Mouse (Mus musculus): ENCODE data around the gene Syt16. TPM values are rescaled to one million over a fixed set of nuclear protein-coding genes. Genes with fewer than 3 reads are reported as not detected.

Syt16 gene
- polyA plus RNA-seq, 2 experiments = 0.04 TPM; not detected in 1

- WGBS (ENCODE audit: insufficient replicate concordance) = 57% methylated on average over 5 of the region's 5 CpGs
- no peaks in the 10 kb centered on the region for H3K4me1 ChIP-seq (replicated peaks; ENCODE audit: control insufficient read depth in 2 of 2, insufficient read depth in 2 of 2, low read length in 1 of 2)
- H3K9ac ChIP-seq (replicated peaks) = no peak overlapping the region
- H3K36me3 ChIP-seq (replicated peaks; ENCODE audit: control insufficient read depth, insufficient read depth, low read depth) = no peaks in the 10 kb centered on the region
- TF ChIP-seq EP300 (IDR thresholded peaks at IDR 0.05; ENCODE audit: low read depth) = no peak
- TF ChIP-seq CTCF (IDR thresholded peaks at IDR 0.05; ENCODE audit: low read depth) = no peak
- H3K9me3 ChIP-seq (ENCODE audit: control insufficient read depth, low read length) = no peaks in the 10 kb centered on the region
- H3K4me3 ChIP-seq (ENCODE audit: insufficient read depth in 1 of 2, low read depth in 2 of 2, low read length in 2 of 2) = no peak overlapping the region
- ATAC-seq (ENCODE audit: insufficient read depth) (no peak), DNase-seq (ENCODE audit: low read depth in 3 of 3, low spot score in 3 of 3) (no peak)
- no peak overlapping the region for H3K27ac ChIP-seq
- no peaks in the 10 kb centered on the region for H3K27me3 ChIP-seq (ENCODE audit: control insufficient read depth, insufficient read depth, low read length)
- no peak overlapping the region for H3K4me2 ChIP-seq (ENCODE audit: low read depth)
Observed at GRCm38 (mm10) chr12:74015491-74015890, 18.0 kb downstream of the Syt16 start.

- Histone ChIP-seq H3K4me2 (ENCODE audit: low read depth) (no peak overlapping the region), H3K27ac (no peak overlapping the region), H3K4me1 (replicated peaks; ENCODE audit: control insufficient read depth in 2 of 2, insufficient read depth in 2 of 2, low read length in 1 of 2) (no peaks in the 10 kb centered on the region), H3K9me3 (ENCODE audit: control insufficient read depth, low read length) (no peaks in the 10 kb centered on the region), H3K27me3 (ENCODE audit: control insufficient read depth, insufficient read depth, low read length) (no peaks in the 10 kb centered on the region), H3K4me3 (ENCODE audit: insufficient read depth in 1 of 2, low read depth in 2 of 2, low read length in 2 of 2) (no peak overlapping the region), H3K9ac (replicated peaks) (no peak overlapping the region), H3K36me3 (replicated peaks; ENCODE audit: control insufficient read depth, insufficient read depth, low read depth) (no peaks in the 10 kb centered on the region)
- WGBS (ENCODE audit: insufficient replicate concordance) = 62% methylated on average over 5 of the region's 5 CpGs
- no peak for DNase-seq (ENCODE audit: low read depth in 3 of 3, low spot score in 3 of 3)
- TF ChIP-seq CTCF (IDR thresholded peaks at IDR 0.05; ENCODE audit: low read depth) (no peak), EP300 (IDR thresholded peaks at IDR 0.05; ENCODE audit: low read depth) (no peak)
- ATAC-seq (ENCODE audit: insufficient read depth) = no peak
Observed at GRCm38 (mm10) chr12:74023260-74023659, 25.8 kb downstream of the Syt16 start.

- no peaks in the 10 kb centered on the region for H3K4me1 ChIP-seq (replicated peaks; ENCODE audit: control insufficient read depth in 2 of 2, insufficient read depth in 2 of 2, low read length in 1 of 2)
- H3K4me2 ChIP-seq (ENCODE audit: low read depth) = no peak overlapping the region
- no peaks in the 10 kb centered on the region for H3K9me3 ChIP-seq (ENCODE audit: control insufficient read depth, low read length)
- no peak overlapping the region for H3K4me3 ChIP-seq (ENCODE audit: insufficient read depth in 1 of 2, low read depth in 2 of 2, low read length in 2 of 2)
- 69% methylated on average over 2 of the region's 2 CpGs for WGBS (ENCODE audit: insufficient replicate concordance)
- H3K36me3 ChIP-seq (replicated peaks; ENCODE audit: control insufficient read depth, insufficient read depth, low read depth) = no peaks in the 10 kb centered on the region
- ATAC-seq (ENCODE audit: insufficient read depth) (no peak), DNase-seq (ENCODE audit: low read depth in 3 of 3, low spot score in 3 of 3) (no peak)
- H3K27ac ChIP-seq = no peak overlapping the region
- H3K9ac ChIP-seq (replicated peaks) = no peak overlapping the region
- TF ChIP-seq CTCF (IDR thresholded peaks at IDR 0.05; ENCODE audit: low read depth) = no peak
- TF ChIP-seq EP300 (IDR thresholded peaks at IDR 0.05; ENCODE audit: low read depth) = no peak
- no peaks in the 10 kb centered on the region for H3K27me3 ChIP-seq (ENCODE audit: control insufficient read depth, insufficient read depth, low read length)
Observed at GRCm38 (mm10) chr12:74024912-74025311, 27.5 kb downstream of the Syt16 start.

- 65% methylated on average over 5 of the region's 5 CpGs for WGBS (ENCODE audit: insufficient replicate concordance)
- H3K9ac ChIP-seq (replicated peaks) = no peak overlapping the region
- no peaks in the 10 kb centered on the region for H3K36me3 ChIP-seq (replicated peaks; ENCODE audit: control insufficient read depth, insufficient read depth, low read depth)
- no peaks in the 10 kb centered on the region for H3K4me1 ChIP-seq (replicated peaks; ENCODE audit: control insufficient read depth in 2 of 2, insufficient read depth in 2 of 2, low read length in 1 of 2)
- H3K27ac ChIP-seq = no peak overlapping the region
- no peak for DNase-seq (ENCODE audit: low read depth in 3 of 3, low spot score in 3 of 3)
- H3K27me3 ChIP-seq (ENCODE audit: control insufficient read depth, insufficient read depth, low read length) = no peaks in the 10 kb centered on the region
- no peaks in the 10 kb centered on the region for H3K9me3 ChIP-seq (ENCODE audit: control insufficient read depth, low read length)
- no peak overlapping the region for H3K4me3 ChIP-seq (ENCODE audit: insufficient read depth in 1 of 2, low read depth in 2 of 2, low read length in 2 of 2)
- H3K4me2 ChIP-seq (ENCODE audit: low read depth) = no peak overlapping the region
- no peak for ATAC-seq (ENCODE audit: insufficient read depth)
- no peak for TF ChIP-seq CTCF (IDR thresholded peaks at IDR 0.05; ENCODE audit: low read depth)
- TF ChIP-seq EP300 (IDR thresholded peaks at IDR 0.05; ENCODE audit: low read depth) = no peak
Observed at GRCm38 (mm10) chr12:74043225-74043624, 45.8 kb downstream of the Syt16 start.

GRCm38 (mm10) chr12:74043755-74044154, 46.3 kb downstream of the Syt16 start:
- H3K27ac ChIP-seq = no peak overlapping the region

More at GRCm38 (mm10) chr12:74043755-74044154, 46.3 kb downstream of the Syt16 start:
- Histone ChIP-seq H3K27me3 (ENCODE audit: control insufficient read depth, insufficient read depth, low read length) (no peaks in the 10 kb centered on the region), H3K36me3 (replicated peaks; ENCODE audit: control insufficient read depth, insufficient read depth, low read depth) (no peaks in the 10 kb centered on the region), H3K9ac (replicated peaks) (no peak overlapping the region), H3K4me3 (ENCODE audit: insufficient read depth in 1 of 2, low read depth in 2 of 2, low read length in 2 of 2) (no peak overlapping the region), H3K4me1 (replicated peaks; ENCODE audit: control insufficient read depth in 2 of 2, insufficient read depth in 2 of 2, low read length in 1 of 2) (no peaks in the 10 kb centered on the region), H3K9me3 (ENCODE audit: control insufficient read depth, low read length) (no peaks in the 10 kb centered on the region), H3K4me2 (ENCODE audit: low read depth) (no peak overlapping the region)
- TF ChIP-seq EP300 (IDR thresholded peaks at IDR 0.05; ENCODE audit: low read depth) (no peak), CTCF (IDR thresholded peaks at IDR 0.05; ENCODE audit: low read depth) (no peak)
- 55% methylated on average over 6 of the region's 6 CpGs for WGBS (ENCODE audit: insufficient replicate concordance)
- DNase-seq (ENCODE audit: low read depth in 3 of 3, low spot score in 3 of 3) = no peak
- ATAC-seq (ENCODE audit: insufficient read depth) = no peak
